Mouse (Mus musculus) embryo, embryonic 10.5 days (tissue): Measurements from ENCODE around the gene Mpg.
"Not testable (repeated sequence)": the region's sequence is repeated elsewhere in the genome, so short reads cannot be mapped to it uniquely, and the experiment has no call there.

ENCODE experiments used
- DNase-seq: peaks from one replicate; pipeline ENCODE4 v3.0.0-alpha.2; 2015; ENCODE audit warnings: low spot score

Gene Mpg

DNA sequence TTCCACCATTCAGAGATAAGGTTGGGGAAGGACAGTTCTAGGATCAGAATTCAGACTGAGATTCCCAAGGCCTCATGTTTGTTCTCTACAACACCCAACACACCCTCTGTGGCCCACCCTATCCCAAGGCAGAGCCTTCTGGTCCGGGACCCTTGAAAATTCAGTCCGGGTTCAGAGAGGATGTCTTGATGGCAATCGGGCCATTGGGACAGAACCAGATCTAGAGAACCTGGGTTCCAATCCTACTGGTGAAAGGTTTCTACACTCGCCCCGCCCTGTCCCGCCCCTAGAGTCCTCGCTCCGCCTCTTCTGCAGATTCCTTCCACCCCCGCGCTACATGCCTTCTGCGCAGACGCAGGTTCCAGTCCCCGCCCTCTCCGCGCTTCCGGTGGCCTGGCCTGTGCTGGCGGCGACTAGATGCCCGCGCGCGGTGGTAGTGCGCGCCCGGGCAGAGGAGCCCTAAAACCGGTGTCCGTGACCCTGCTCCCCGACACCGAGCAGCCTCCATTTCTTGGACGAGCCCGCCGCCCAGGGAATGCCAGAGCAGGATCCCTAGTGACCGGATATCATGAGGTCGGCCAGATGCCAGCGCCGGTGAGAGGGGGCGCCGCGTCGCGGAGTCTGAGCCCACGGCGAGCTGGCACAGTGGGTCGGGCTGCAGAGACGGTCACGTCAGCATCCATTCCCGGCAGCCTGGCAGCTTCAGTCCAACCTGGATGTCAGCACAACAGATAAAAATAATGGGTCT lies at the start of gene Mpg:
Gene Mpg (plus strand): TSS at position 382 of the 748 bp plus-strand sequence.
- DNase-seq = peak; percentile 91

DNA sequence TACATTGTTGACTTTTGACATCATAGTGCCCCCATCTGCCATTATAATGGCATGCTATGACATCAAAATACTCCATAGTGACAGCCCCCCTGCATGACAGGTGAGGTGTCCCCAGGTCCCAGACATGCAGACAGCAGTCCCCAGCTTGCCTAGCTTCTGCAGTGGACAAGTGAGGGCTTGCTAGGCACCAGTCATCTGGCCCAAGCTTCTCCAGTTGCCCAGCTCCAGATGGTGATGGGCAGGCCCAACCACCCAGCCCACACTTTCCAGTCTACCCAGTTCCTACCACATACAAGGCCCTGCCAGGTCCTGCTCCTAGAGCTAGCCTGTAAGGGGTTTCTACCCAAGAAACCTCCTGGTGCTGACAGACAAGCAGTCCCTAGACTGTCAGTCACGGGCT lies 47.8 kb upstream of the Mpg start:
- DNase-seq = no peak

DNA sequence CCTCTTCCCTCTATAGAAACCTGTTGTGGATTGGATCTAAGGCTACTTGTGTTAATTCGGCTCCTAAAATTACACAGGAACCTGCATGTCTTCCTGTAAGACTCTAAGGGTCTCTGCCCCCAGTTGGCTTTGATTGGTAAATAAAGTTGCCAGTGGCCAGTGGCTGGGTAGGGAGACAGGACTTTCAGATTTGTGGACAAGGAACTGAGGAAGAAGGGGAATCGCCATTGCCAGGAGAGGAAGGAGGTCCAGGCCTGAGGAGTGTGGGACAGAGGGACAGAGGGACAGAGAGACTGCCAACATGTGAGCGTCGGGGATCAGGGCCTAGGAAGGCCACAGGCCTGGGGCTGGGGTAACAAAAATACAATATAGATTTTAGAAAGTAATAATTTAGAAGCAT lies 45.1 kb upstream of the Mpg start:
- no peak for DNase-seq

DNA sequence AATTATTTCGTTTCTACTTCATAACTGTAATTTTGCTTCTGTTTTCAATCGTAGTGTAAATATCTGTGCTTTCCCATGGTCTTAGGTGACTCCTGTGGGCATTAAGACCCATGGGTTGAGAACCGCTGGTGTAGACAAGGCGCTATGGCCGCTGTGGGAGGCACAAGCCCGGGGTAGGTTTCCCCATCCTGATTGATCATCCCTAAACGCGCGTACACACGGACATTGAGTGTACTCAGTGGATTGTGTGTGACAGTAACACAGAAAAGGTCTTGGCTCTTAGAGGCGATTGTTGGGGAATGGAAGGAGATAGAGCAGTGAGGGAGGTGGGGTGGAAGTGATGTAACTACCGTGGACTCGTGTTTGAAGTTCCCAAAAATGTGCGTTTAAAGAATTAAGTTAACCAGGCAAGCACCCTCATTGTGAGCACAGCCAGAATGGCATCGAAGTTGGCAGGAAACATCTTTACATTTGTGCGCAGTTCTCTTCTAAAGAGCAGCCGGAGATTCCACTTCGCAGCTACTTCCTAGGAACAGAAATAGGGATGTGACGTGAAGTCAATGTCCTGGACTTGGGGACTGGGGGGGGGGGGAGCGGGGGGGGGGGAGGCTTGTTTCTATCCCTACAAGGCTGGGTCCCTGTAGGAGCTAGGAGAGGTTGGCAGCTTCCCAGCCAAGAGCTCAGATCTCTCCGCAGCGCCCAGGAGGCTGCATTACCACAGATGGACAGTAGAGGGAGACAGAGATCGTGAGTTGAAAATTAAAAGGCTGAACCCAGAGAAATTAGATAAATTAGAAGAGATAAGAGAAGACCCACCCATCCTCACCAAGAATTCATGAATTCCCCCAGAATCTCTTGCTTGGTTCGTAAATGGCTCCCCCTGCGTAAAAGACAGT lies 44.1 kb upstream of the Mpg start:
- DNase-seq = peak; percentile 87

DNA sequence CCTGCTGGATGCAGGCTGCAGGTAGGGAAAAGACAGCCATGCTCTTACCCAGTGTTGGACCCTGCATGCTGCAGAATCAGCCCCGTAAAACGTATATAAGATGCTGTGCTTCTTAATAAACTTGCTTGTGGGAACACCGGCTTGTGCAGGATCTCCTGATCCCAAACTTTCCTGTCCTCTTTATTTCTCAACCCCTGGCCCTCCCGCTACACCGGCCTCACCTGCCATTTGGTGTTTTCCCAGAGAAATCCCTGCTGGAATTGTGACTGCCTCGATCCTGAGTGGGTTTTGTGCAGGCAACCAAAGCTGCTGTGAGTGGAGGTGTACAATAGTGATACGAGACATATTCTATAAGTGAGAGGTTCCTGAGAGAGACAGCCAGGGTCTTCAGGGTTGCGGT lies 41.8 kb upstream of the Mpg start:
- DNase-seq = no peak

DNA sequence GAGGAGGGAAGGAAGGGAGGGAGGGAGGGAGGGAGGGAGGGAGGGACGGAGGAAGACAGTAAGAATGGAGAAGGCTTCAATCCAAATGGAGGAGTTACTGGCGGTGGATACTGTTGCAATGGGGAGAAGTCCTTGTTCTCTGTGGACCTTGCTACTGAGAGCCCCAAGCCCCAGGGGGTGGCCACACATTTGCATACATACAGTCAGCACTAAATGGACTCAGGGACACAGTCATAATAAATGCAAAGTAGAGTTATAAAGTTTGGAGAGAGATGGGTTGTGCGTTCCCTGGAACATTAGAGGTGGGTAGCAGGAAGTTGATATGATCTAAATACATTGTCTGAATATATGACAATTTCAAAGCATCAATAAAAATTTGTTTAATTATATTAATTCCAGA lies 40.3 kb upstream of the Mpg start:
- DNase-seq = no peak

DNA sequence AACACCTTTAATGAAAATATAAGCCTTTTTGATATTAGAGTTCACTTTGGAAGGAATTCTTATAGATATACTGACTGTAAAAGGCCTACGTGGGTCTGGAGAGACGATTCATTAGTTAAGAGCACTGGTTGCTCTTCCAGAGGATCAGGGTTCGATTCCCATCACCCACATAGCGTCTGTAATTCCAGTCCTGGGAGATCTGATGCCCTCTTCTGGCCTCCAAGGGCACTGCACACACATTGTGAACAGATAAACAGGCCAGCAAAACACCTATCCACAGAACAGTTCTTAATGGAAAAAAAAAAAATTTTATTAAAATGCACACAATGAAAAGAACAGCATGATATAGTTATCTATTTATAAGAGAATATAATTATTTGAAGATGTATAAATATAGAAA lies 39.0 kb upstream of the Mpg start:
- DNase-seq = no peak

DNA sequence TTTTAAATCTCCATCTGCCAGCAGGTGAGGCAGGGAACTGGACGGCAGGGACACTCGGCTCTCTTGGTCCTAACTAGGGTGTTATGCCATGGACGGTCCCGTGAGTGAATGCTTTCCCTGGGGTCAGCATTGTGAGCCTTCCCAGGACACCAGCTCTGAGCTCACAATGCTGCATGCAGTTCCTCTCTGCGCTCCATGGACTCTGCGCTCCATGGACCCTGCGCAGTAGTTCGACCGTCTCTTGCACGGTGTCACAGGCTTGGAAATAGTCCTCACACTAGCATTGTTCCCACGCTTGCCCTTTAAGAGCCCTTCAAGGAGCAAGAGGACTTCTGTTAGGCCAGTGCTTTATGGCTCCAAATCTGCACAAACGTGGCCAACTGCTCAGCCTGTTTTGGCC lies 37.4 kb upstream of the Mpg start:
- DNase-seq = no peak

DNA sequence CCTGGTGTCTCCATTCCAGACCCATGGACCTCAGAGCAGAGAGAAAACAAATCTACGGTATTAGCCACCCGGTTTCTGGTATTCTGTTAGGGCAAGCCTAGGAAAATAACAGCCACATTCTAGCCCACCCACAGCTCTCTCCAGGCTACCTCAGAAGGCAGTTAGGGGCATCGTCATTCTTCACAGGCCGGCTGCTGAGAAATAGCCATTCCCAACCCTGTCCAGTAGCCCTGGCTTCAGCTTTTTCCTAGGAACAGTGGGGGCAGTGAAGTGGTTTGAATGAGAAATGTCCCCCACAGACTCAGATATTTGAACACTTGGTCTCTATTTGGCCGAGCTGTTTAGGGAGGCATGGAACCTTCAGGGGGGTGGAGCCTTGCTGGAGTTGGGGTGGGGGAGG lies 36.9 kb upstream of the Mpg start:
- DNase-seq = no peak

DNA sequence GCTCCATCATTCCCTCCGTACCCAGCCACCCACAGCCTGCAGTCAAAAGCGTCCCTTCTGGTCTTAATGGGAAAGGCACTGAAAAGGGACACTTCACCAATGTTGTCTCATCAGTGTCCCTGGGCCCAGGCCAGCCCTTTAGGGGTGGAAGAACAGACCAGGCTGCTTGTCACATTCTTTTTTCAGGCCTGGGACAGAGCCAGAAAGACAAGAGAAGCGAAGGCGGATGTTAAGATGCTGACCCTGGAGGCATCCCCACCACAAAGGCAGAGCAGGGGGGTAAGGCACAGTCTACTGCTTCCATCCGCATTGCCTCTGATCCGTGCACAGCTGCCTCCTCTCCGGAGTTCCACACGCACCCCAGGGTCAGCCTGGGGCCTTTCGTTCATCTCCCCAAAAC lies 36.2 kb upstream of the Mpg start:
- no peak for DNase-seq

DNA sequence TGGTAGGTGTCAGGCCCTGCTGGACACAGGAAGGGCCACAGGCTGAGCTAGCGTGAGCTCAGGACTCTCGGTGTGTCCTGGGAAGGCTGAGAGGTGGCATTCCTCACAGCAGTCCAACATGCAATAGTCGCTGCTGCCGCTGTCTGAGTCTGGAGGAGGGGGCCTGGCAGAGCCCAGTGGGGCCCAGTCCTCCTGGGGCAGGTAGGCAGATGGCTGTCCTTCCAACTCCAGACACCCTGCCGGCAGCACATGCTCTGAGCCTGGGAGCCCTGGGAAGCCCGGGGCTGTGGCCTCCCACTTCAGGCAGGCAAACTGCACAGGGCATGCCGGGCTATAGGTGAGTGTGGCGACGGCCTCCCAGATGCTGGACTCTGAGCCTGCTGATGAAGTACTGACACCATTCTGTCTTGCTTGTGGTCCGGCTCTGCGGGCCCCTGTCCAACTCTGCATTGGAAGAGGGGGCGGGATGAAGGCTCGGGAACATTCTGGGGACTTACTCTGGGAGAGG lies 35.6 kb upstream of the Mpg start:
- no peak for DNase-seq

DNA sequence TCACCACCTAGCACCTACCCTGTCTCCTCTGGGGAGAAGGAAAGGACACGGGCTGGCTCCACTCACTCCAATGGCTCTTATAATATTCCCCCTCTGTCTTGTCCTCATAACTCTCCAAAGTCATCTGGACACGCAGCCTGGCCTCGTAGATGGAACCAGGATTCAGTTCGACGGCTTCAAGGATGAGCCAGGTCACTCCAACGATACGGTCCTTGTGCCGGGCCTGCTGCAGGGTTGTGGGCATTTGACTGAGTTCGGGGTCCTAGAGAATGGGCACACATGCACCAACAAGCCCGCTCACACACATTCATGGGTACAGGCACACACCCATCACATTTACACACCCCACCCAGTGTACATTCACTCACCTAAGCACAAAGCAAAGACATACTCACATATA lies 33.1 kb upstream of the Mpg start:
- DNase-seq = no peak

DNA sequence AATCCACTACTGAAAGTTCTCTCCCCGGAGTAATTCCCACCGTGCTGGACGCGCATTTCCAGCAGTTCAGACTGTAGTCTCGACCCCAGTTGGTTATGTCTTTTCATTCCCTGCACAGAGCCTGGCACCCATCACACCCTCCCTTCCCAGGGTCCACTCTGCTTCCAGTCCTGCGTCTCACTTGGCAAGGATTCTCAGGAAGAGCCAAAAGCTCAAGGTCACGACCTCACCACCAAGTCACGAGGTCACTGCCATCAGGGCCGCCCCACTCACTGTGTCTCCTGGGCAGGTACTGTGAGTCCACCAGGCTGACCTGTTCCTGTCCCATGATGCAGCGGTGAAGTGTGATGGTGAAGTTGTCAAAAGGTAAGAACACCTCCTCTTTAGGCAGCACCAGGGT lies 32.2 kb upstream of the Mpg start:
- no peak for DNase-seq

DNA sequence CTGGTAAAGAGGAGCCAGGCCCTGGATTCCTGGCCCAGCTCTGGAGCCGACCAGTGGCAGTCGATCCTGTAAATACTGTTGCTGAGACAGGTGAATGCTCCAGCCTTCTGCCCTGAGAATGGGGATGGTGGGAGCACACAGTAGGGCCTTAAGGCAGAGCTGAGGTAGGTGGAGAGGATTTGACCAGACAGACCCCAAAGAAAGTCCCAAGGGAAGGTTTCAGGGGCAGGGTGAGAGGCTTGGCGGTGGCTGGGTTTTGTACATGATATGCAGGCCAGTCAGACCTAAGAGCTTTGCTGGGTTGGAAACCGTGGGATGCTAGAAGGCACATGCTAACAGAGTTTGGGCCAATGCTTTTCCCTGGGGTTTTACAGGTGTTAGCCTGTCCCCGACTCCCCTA lies 31.7 kb upstream of the Mpg start:
- no peak for DNase-seq

DNA sequence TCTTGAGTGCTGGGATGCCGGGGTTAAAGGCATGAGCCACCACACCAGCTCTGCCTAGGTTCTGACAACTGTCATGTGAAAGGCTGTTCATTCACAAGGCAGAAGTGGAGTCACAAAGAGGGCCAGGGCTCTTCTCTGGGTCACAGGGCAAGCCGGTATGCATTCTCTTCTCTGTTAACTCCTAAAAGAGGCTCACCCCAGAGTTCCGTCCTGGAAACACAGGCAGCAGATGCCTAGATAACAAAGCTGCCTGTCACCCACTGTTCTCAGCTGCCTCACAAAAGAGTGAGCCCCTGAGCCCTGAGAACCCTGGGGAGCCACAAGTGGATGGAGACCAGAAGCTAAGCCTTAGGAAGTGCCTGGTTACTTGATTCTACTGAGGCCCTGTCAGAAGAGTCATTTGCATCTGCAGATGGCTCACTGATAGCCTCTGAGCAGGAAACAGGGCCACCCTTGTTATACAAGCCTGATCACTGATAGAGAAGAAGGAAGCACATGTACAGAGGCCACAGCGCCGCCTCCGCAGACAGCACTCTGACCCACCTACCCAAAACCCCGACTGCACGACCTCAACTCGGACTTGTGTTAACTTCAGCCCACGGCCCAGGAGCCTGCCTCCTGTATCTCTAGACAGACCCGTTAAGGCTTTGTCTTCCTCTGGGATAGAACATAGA lies 30.3 kb upstream of the Mpg start:
- DNase-seq = peak; percentile 6

DNA sequence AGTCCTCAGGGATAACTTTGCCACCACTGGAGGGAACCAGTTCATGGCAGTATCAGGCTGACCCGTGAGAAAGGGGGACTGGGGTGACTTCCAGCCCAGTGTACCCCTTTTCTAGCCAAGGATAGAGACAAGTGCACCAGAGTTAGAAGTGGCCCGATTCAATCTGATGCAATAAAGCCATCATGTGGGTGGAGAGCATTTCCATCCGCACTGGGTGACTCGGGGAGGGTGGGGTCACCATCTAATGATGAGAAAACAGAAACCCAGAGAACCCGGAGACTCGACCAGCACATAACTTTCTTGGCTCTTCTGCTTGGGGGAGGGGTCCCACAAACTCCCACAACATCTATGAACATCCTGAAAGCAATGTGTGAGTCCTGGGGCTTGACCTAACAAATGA lies 29.6 kb upstream of the Mpg start:
- DNase-seq = no peak

DNA sequence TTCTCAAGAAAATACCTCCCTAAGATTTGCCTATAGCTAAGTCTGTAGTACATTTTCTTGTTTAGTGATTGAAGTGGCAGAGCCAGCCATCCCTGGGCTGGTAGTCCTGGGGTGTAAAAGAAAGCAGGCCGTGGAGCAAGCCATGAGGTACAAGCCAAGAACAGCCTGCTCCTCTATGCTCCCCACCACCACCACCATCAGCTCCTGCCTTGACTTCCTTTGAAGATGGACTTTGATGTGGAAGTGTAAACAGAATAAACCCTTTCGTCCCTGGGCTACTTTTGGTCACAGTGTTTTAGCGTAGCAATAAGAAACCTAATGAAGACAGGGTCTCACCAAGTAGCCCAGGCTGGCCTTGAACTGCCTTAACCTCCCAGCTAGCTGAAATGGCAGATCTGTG lies 28.5 kb upstream of the Mpg start:
- DNase-seq = no peak

DNA sequence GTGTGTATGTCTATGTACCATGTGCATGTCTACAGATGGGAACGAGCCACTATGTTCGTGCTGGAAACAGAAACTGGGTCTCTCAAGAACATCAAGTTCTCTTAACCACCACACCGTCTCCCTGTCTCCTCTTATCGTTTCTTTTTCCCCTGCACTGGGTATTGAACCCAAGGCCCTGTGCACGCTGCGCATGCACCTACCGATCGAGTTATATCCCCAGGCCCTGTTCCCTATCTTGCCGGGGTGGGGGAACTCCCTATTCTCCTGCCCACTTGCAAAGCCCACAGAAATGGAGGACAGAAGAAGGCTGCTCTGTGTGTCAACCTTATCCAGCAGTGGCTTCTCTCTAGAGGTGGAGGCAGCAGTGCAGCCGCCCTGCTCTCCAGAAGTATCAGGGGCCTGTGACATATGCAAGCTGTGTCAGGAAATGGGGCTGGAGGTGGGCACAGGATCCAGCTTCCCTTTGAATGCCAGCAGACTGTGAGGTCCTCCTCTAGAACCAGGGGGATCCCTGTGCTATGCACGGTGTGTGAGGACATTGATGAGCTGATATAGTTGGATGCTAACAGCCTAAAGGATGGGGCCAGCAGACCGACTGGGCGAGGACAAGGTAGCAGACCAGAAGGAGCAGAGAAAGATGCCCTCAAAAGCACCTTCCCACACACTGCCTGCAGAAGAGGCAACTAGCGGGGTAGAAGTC lies 27.9 kb upstream of the Mpg start:
- DNase-seq = no peak

DNA sequence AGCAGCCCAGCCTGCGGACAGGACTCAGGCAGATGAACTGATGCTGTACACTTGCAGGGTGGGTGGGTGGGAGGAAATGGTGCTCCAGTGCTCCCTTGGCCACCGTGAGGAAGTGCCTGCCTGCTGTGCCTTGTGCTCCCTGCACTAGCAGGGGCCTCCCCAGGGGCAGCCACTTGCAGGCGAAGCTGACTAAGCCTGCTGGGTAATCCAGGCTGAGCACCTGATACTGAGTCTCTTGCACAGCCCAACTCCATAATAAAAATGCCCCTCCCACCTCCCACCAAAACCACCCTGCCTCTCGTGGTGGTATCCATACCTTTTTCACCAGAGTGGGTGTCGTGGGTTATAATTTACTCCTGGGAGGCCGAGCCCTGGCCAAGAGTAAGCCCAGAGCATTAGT lies 27.1 kb upstream of the Mpg start:
- DNase-seq = no peak

DNA sequence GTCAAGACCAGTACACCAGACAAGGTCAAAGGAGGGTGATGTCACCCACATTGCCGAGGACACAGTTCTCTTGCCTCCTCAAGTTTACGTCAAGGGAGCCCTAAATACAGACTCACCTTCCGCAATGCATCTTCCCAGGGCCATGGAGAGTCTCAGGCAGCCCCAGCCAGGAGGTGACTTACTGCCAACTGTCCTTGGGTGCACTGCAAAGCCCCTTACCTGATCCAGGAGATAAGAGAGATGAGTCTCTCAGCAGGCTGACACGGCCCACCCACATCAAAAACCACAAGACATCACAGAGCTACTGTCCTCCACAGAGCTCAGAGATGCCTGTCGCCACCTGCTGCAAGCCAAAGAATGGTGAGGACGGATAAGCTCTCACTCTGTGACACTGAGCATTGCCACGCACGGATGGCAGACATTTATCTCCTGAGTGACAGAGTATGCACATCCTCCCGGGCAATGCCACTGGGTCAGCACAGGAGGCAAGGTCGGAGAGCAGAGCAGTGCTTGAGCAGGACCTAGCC lies 26.2 kb upstream of the Mpg start, which contains the start of gene Il9r:
Gene Il9r (minus strand): TSS at position 205 of the 527 bp plus-strand sequence.
- no peak for DNase-seq

DNA sequence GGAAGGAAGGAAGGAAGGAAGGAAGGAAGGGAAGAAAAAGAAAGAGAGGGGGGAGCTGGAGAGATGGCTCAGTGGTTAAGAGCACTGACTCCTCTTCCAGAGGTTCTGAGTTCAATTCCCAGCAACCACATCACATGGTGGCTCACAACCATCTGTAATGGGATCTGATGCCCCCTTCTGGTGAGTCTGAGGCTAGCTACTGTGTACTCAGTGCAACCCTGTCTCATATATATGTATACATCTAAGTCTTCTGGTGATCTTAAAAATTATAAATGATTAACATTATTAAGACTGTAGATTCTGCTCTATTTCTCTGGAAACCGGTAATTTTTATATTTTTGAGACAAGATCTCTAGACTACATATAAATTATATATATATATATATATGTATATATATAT lies 25.3 kb upstream of the Mpg start:
- DNase-seq = not testable (repeated sequence)
